Mouse (Mus musculus): ENCODE measurements around the gene Runx1. TPM values are rescaled to one million over a fixed set of nuclear protein-coding genes. Genes with fewer than 3 reads are reported as not detected.

Runx1 gene
- polyA plus RNA-seq, 1 experiment from 2014 or later: 4.2 TPM

DNA sequence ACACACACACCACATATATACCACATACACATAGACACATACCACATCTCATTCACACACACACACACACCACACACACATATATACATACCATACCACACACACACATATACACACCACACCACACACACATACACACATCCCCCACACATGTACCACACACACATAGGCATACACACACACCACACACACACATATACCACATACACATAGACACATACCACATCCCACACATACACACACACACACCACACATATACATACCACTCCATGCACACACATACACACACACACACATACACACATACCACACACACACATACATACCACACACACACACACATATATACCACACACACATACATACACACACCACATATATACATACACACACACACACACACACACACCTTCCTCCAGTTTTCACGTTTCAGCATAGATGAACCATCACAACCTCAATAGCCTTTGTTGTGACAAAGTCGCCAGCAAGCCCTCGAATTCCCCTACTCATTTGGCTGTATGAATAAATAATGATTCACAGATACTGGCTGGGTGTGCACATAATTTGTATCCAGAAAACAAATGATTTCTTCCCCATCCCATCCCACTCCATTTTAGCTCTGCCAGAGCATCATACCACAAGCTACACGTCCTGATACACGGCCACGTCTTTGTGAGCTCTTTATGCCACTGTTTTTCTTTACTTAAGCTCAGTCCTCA is 1.8 kb downstream of the Runx1 start:
- Histone ChIP-seq H3K9me3 (replicated peaks; ENCODE audit: control insufficient read depth, low read length) (no peaks in the 10 kb centered on the region), H3K4me3 (ENCODE audit: low read depth, low read length) (no peak overlapping the region), H3K27ac (replicated peaks; ENCODE audit: low read depth, low read length) (no peak overlapping the region), H3K4me1 (ENCODE audit: control insufficient read depth, insufficient read depth, low read length) (no peaks in the 10 kb centered on the region; the same call in 1 of the 2 replicates), H3K36me3 (replicated peaks; ENCODE audit: control insufficient read depth, insufficient read depth, low read depth, low read length) (no peaks in the 10 kb centered on the region), H3K4me2 (ENCODE audit: low read depth, low read length) (no peak overlapping the region), H3K9ac (replicated peaks; ENCODE audit: low read length) (no peak overlapping the region), H3K27me3 (ENCODE audit: control insufficient read depth, insufficient read depth, low read length) (no peaks in the 10 kb centered on the region; the same call in 1 of the 2 replicates)
- ATAC-seq (replicated peaks; ENCODE audit: insufficient number of reproducible peaks, low FRiP score, low TSS enrichment, low read depth): no peak; the same call in 1 of the 2 replicates
- WGBS: 78% methylated on average over 6 of the region's 6 CpGs
- DNase-seq (ENCODE audit: low spot score): no peak

DNA sequence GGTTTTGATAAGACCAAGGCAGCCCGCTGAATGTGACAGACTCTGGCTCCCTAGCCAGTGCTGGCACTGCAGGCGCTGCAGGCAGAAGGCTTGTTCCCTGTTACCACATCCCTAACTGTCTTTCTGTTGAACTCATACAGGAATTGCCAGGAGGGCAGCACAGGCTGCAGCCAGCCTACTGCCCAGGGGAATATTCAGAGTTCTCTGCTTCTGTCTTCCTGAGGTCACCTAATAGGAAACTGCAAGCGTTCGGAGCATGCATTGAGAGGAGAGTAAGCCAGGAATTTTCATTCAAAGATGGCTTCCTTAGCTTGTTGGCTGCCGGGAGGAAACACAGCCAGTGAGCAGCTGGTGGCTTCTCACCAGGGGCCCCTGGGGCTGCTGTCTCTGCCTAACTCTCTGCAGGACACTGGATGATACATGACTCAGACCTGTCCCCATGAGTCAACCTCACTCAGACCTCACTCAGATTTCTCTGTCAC is 2.5 kb downstream of the Runx1 start:
- 32% methylated on average over 5 of the region's 5 CpGs for WGBS
- Histone ChIP-seq H3K27ac (replicated peaks; ENCODE audit: low read depth, low read length) (no peak overlapping the region), H3K4me2 (ENCODE audit: low read depth, low read length) (no peak overlapping the region), H3K9me3 (replicated peaks; ENCODE audit: control insufficient read depth, low read length) (no peaks in the 10 kb centered on the region), H3K36me3 (replicated peaks; ENCODE audit: control insufficient read depth, insufficient read depth, low read depth, low read length) (no peaks in the 10 kb centered on the region), H3K9ac (replicated peaks; ENCODE audit: low read length) (no peak overlapping the region), H3K4me1 (ENCODE audit: control insufficient read depth, insufficient read depth, low read length) (no peaks in the 10 kb centered on the region; the same call in 1 of the 2 replicates), H3K27me3 (ENCODE audit: control insufficient read depth, insufficient read depth, low read length) (no peaks in the 10 kb centered on the region; the same call in 1 of the 2 replicates), H3K4me3 (ENCODE audit: low read depth, low read length) (no peak overlapping the region)
- DNase-seq (ENCODE audit: low spot score) (peak; percentile 22), ATAC-seq (replicated peaks; ENCODE audit: insufficient number of reproducible peaks, low FRiP score, low TSS enrichment, low read depth) (no peak)

DNA sequence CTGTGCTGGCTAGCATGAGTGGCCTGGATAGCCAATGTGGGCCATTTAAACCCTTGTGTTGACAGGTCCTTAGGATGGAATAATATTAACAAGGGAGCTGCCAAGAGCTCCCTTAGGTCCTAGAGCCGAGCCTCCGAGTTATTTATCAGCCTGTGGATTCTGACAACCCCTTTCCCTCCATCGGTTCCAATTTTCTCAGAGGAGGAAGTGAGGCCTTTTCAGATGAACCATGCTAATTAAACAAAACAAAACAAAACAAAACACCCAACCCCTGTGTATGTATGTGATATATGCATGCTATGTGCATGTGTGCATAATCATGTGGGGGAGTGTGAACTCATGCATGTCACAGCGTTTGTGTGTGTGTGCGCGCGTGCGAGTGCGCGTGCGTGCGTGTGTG is 3.3 kb downstream of the Runx1 start:
- WGBS: 88% methylated on average over 12 of the region's 12 CpGs
- no peak overlapping the region for H3K4me2 ChIP-seq (ENCODE audit: low read depth, low read length)

DNA sequence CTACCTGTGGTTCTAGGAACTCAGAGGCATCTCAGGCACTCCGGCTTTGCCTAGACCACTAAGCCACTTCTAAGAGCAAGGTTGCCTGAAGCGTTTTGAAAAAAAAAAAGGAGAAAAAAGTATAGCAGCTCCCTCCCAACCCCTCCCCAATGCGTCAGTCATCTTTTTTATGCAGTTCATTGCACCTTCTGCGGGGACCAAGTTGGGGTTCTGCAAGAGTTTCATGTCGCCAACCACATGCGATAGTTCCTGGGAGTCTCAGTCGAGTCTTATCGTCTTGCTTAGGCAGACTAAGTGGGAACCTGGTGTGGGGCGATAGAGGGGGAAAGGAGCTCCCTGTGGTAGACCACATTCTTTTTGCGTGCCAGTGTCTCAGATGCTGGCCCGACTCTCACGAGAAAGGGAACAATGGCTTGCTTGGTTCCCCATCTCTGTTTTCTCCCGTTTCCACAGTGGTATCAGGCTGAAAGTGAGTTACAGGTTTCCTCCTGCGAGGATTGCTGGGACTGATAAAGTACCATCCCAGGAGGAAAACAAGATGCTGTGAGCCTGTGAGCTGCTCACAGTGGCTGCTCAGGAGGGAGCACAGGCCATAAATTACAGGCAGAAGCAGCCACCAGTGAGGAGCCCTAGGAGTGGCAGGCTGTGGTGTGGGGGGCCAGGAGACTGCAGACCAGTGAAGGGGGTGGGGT is 3.9 kb downstream of the Runx1 start:
- ATAC-seq (replicated peaks; ENCODE audit: insufficient number of reproducible peaks, low FRiP score, low TSS enrichment, low read depth): no peak
- WGBS: 70% methylated on average over 14 of the region's 14 CpGs
- H3K36me3 ChIP-seq (replicated peaks; ENCODE audit: control insufficient read depth, insufficient read depth, low read depth, low read length): no peaks in the 10 kb centered on the region
- no peak overlapping the region; the same call in 1 of the 2 replicates for H3K4me2 ChIP-seq (ENCODE audit: low read depth, low read length)
- H3K27me3 ChIP-seq (ENCODE audit: control insufficient read depth, insufficient read depth, low read length): no peaks in the 10 kb centered on the region; the same call in 1 of the 2 replicates
- no peak overlapping the region for H3K9ac ChIP-seq (replicated peaks; ENCODE audit: low read length)
- H3K4me1 ChIP-seq (ENCODE audit: control insufficient read depth, insufficient read depth, low read length): no peaks in the 10 kb centered on the region; the same call in 1 of the 2 replicates
- no peak overlapping the region for H3K27ac ChIP-seq (replicated peaks; ENCODE audit: low read depth, low read length)
- no peak for DNase-seq (ENCODE audit: low spot score)
- H3K9me3 ChIP-seq (replicated peaks; ENCODE audit: control insufficient read depth, low read length): no peaks in the 10 kb centered on the region
- no peak overlapping the region for H3K4me3 ChIP-seq (ENCODE audit: low read depth, low read length)

More for the DNA sequence above, 3.3 kb downstream of the Runx1 start:
- Histone ChIP-seq H3K36me3 (replicated peaks; ENCODE audit: control insufficient read depth, insufficient read depth, low read depth, low read length) (no peaks in the 10 kb centered on the region), H3K4me1 (ENCODE audit: control insufficient read depth, insufficient read depth, low read length) (no peaks in the 10 kb centered on the region; the same call in 1 of the 2 replicates), H3K27me3 (ENCODE audit: control insufficient read depth, insufficient read depth, low read length) (no peaks in the 10 kb centered on the region; the same call in 1 of the 2 replicates), H3K9ac (replicated peaks; ENCODE audit: low read length) (no peak overlapping the region), H3K4me3 (ENCODE audit: low read depth, low read length) (no peak overlapping the region), H3K9me3 (replicated peaks; ENCODE audit: control insufficient read depth, low read length) (no peaks in the 10 kb centered on the region), H3K27ac (replicated peaks; ENCODE audit: low read depth, low read length) (no peak overlapping the region)
- DNase-seq (ENCODE audit: low spot score) (no peak), ATAC-seq (replicated peaks; ENCODE audit: insufficient number of reproducible peaks, low FRiP score, low TSS enrichment, low read depth) (no peak)

DNA sequence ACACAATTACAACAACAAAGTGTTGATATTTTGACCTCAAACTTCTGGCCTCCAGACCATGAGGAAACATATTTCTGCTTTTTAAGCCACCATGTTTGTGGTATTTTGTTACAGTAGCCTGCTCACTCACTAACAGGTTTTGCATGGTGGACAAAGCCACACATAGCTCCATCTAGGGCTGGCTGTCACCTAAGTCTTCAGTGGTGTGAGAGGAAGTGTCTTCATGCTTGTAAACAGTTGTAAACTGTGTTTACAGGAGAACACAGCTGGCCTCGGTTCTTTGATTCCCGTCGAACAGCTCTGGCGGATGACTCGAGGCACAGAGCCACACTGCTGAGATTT is 4.4 kb downstream of the Runx1 start:
- ATAC-seq (replicated peaks; ENCODE audit: insufficient number of reproducible peaks, low FRiP score, low TSS enrichment, low read depth): no peak
- H3K9ac ChIP-seq (replicated peaks; ENCODE audit: low read length): no peak overlapping the region
- H3K36me3 ChIP-seq (replicated peaks; ENCODE audit: control insufficient read depth, insufficient read depth, low read depth, low read length): no peaks in the 10 kb centered on the region
- no peak overlapping the region for H3K27ac ChIP-seq (replicated peaks; ENCODE audit: low read depth, low read length)
- H3K4me3 ChIP-seq (ENCODE audit: low read depth, low read length): no peak overlapping the region
- H3K4me1 ChIP-seq (ENCODE audit: control insufficient read depth, insufficient read depth, low read length): no peaks in the 10 kb centered on the region; the same call in 1 of the 2 replicates
- 74% methylated on average over 5 of the region's 5 CpGs for whole genome bisulfite sequencing
- no peak overlapping the region for H3K4me2 ChIP-seq (ENCODE audit: low read depth, low read length)
- no peak for DNase-seq (ENCODE audit: low spot score)
- H3K9me3 ChIP-seq (replicated peaks; ENCODE audit: control insufficient read depth, low read length): no peaks in the 10 kb centered on the region
- no peaks in the 10 kb centered on the region; the same call in 1 of the 2 replicates for H3K27me3 ChIP-seq (ENCODE audit: control insufficient read depth, insufficient read depth, low read length)

DNA sequence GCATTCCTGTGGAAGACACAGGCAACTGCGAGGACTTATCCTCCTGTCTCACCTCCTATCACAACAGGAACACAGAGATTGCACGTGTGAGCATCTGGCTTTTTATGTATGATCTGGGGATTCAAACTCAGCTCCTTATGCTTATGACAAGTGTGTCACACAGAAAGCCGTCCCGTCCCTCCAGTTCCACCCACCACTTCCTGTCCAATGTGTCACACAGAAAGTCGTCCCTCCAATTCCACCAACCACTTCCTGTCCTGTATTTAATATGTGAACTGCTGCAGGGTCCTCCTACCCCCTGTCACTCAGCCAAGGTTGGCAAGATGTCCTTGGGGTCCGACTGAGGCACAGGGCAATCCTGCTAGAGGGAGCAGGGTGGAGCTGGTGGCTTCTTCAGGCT is 5.5 kb downstream of the Runx1 start:
- WGBS: 83% methylated on average over 6 of the region's 6 CpGs
- H3K4me3 ChIP-seq (ENCODE audit: low read depth, low read length): no peak overlapping the region
- DNase-seq (ENCODE audit: low spot score) (no peak), ATAC-seq (replicated peaks; ENCODE audit: insufficient number of reproducible peaks, low FRiP score, low TSS enrichment, low read depth) (no peak)
- H3K4me2 ChIP-seq (ENCODE audit: low read depth, low read length): no peak overlapping the region
- H3K27ac ChIP-seq (replicated peaks; ENCODE audit: low read depth, low read length): no peak overlapping the region
- H3K4me1 ChIP-seq (ENCODE audit: control insufficient read depth, insufficient read depth, low read length): no peaks in the 10 kb centered on the region; the same call in 1 of the 2 replicates
- H3K9ac ChIP-seq (replicated peaks; ENCODE audit: low read length): no peak overlapping the region
- H3K27me3 ChIP-seq (ENCODE audit: control insufficient read depth, insufficient read depth, low read length): no peaks in the 10 kb centered on the region; the same call in 1 of the 2 replicates
- H3K9me3 ChIP-seq (replicated peaks; ENCODE audit: control insufficient read depth, low read length): no peaks in the 10 kb centered on the region
- H3K36me3 ChIP-seq (replicated peaks; ENCODE audit: control insufficient read depth, insufficient read depth, low read depth, low read length): no peaks in the 10 kb centered on the region

DNA sequence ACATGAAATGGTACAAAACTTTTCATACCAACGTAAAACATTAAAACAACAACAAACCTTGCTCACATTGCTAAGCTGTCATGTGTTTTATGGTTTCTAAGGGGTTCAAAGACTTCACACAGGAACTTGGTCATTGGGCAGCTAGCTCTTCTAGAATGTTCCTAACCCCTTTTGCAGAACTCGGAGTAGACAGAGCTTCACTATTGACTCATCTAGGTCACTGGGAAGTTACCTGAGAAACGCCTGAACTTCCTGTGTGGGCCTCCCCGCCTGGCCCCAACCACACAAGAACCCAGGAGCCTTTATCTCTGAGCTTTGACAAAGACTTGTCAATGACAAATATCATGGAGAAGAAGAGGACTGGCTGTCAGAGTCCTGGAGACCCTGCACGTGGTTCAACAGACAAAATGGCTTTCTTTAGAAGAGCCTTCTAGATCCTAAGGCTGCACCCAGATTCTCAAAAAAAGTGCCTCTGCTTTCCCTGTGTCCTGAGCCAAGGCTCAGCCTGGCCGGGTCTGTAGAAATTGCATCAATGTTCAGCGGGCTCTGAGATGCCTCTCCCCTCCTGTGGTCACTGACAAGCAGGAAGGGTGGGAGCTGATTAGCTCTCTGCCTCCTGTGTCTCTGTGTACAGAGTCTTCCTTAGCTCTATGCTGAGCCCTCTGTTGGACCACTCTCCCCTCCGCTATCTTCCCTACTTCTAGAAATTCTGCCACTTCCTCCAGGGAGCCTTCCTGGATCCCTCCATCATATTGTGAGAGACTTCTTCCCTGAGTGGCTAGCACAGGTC is 7.3 kb downstream of the Runx1 start:
- H3K4me1 ChIP-seq (ENCODE audit: control insufficient read depth, insufficient read depth, low read length): no peaks in the 10 kb centered on the region; the same call in 1 of the 2 replicates
- H3K4me3 ChIP-seq (ENCODE audit: low read depth, low read length): no peak overlapping the region
- no peak for ATAC-seq (replicated peaks; ENCODE audit: insufficient number of reproducible peaks, low FRiP score, low TSS enrichment, low read depth)
- WGBS: 82% methylated on average over 8 of the region's 8 CpGs
- H3K36me3 ChIP-seq (replicated peaks; ENCODE audit: control insufficient read depth, insufficient read depth, low read depth, low read length): no peaks in the 10 kb centered on the region
- no peaks in the 10 kb centered on the region; the same call in 1 of the 2 replicates for H3K27me3 ChIP-seq (ENCODE audit: control insufficient read depth, insufficient read depth, low read length)
- H3K27ac ChIP-seq (replicated peaks; ENCODE audit: low read depth, low read length): no peak overlapping the region
- H3K9me3 ChIP-seq (replicated peaks; ENCODE audit: control insufficient read depth, low read length): no peaks in the 10 kb centered on the region
- H3K9ac ChIP-seq (replicated peaks; ENCODE audit: low read length): no peak overlapping the region
- no peak for DNase-seq (ENCODE audit: low spot score)
- H3K4me2 ChIP-seq (ENCODE audit: low read depth, low read length): no peak overlapping the region
